21 mouse cellular contexts compared by ENCODE assay signal in genomic region chr3:156925102-156925501, GRCm38 (mm10).
DNase-seq lines count a peak whose midpoint lies in the region; ATAC-seq and TF ChIP-seq lines count a peak whose summit lies in the region.
"Had no signal": no experiment of that assay in that cellular context is flagged by ENCODE, and none has a peak within 500 bp of the region (broad histone marks: within the 10 kb centered on the region; RNA-seq: fewer than 3 reads in every experiment).

No protein-coding gene starts in this region.

- H3K4me3 ChIP-seq in lung, embryonic 14.5 days (ENCODE audit: low read depth, low read length), result no peak overlapping the region
- no peak overlapping the region for H3K4me3 ChIP-seq in lung, adult 2 months (replicated peaks; ENCODE audit: extremely low read depth, low read depth, low read length)
- H3K4me3 ChIP-seq in midbrain, embryonic 11.5 days (ENCODE audit: low read depth, low read length), result no peak overlapping the region
- no peak overlapping the region for H3K4me3 ChIP-seq in midbrain, embryonic 10.5 days
- H3K4me3 ChIP-seq: embryonic facial prominence, embryonic 13.5 days; embryonic facial prominence, embryonic 15.5 days; erythroblast, embryonic 14.5 days; forebrain, embryonic 10.5 days; forebrain, embryonic 12.5 days had no signal

- no peaks in the 10 kb centered on the region for H3K27me3 ChIP-seq in lung, embryonic 14.5 days (ENCODE audit: insufficient read depth, low read length)
- H3K27me3 ChIP-seq in midbrain, embryonic 11.5 days (ENCODE audit: control insufficient read depth, insufficient read depth, low read length), result no peaks in the 10 kb centered on the region
- no peaks in the 10 kb centered on the region for H3K27me3 ChIP-seq in midbrain, embryonic 10.5 days (ENCODE audit: low read depth, poor library complexity, severe bottlenecking)
- H3K27me3 ChIP-seq: embryonic facial prominence, embryonic 13.5 days; embryonic facial prominence, embryonic 15.5 days; forebrain, embryonic 12.5 days had no signal

- no peak for TF ChIP-seq POLR2A in lung, adult 2 months (IDR thresholded peaks at IDR 0.05; ENCODE audit: borderline replicate concordance, extremely low read depth, low read depth, low read length)

- peak; percentile 62 for DNase-seq in lung, embryonic 14.5 days
- DNase-seq in lung, adult 2 months, result no peak
- peak; percentile 7 for DNase-seq in lung, postnatal 25 days (ENCODE audit: low spot score)
- no peak for DNase-seq in lung, postnatal 14 days
- DNase-seq in midbrain, embryonic 11.5 days (ENCODE audit: low spot score, missing footprints), result peak; percentile 47
- DNase-seq in midbrain, embryonic 10.5 days (ENCODE audit: low spot score), result no peak
- DNase-seq: adrenal gland, adult 2 months; adrenal gland, postnatal 10 days; adrenal gland, postnatal 25 days; cerebellum, adult 11 months; cerebellum, adult 18-20 months; cerebellum, adult 8-10 months; cerebellum, adult 9-11 months; cerebellum, postnatal 14 days; embryo, embryonic 11 days had no signal

- WGBS in lung, embryonic 14.5 days, result 59% methylated on average over 5 of the region's 5 CpGs
- 73% methylated on average over 5 of the region's 5 CpGs for WGBS in lung, adult 2 months
- 90% methylated on average over 5 of the region's 5 CpGs for WGBS in midbrain, embryonic 11.5 days
- 91% methylated on average over 5 of the region's 5 CpGs for WGBS in midbrain, embryonic 10.5 days

- H3K36me3 ChIP-seq in lung, embryonic 14.5 days (ENCODE audit: insufficient read depth), result no peaks in the 10 kb centered on the region
- no peaks in the 10 kb centered on the region for H3K36me3 ChIP-seq in midbrain, embryonic 11.5 days (ENCODE audit: control insufficient read depth, insufficient read depth, low read length)
- H3K36me3 ChIP-seq in midbrain, embryonic 10.5 days, result no peaks in the 10 kb centered on the region
- H3K36me3 ChIP-seq: embryonic facial prominence, embryonic 13.5 days; embryonic facial prominence, embryonic 15.5 days; forebrain, embryonic 10.5 days; forebrain, embryonic 12.5 days had no signal

- H3K4me2 ChIP-seq in lung, embryonic 14.5 days, result no peak overlapping the region
- no peak overlapping the region for H3K4me2 ChIP-seq in midbrain, embryonic 11.5 days
- H3K4me2 ChIP-seq: embryonic facial prominence, embryonic 13.5 days; embryonic facial prominence, embryonic 15.5 days; forebrain, embryonic 12.5 days had no signal

- no peak for ATAC-seq in lung, embryonic 14.5 days (ENCODE audit: insufficient read depth)
- ATAC-seq in midbrain, embryonic 11.5 days (ENCODE audit: low FRiP score), result no peak
- ATAC-seq: forebrain, embryonic 14.5 days had no signal

- no peak for TF ChIP-seq CTCF in lung, embryonic 14.5 days (IDR thresholded peaks at IDR 0.05; ENCODE audit: low read depth)
- no peak for TF ChIP-seq CTCF in lung, adult 2 months (IDR thresholded peaks at IDR 0.05; ENCODE audit: insufficient read depth, low read length)

- H3K9me3 ChIP-seq in lung, embryonic 14.5 days (ENCODE audit: low read depth, low read length), result no peaks in the 10 kb centered on the region
- no peaks in the 10 kb centered on the region for H3K9me3 ChIP-seq in midbrain, embryonic 11.5 days (ENCODE audit: control insufficient read depth, low read length)
- no peaks in the 10 kb centered on the region for H3K9me3 ChIP-seq in midbrain, embryonic 10.5 days (replicated peaks)
- H3K9me3 ChIP-seq: embryonic facial prominence, embryonic 13.5 days; embryonic facial prominence, embryonic 15.5 days; forebrain, embryonic 10.5 days; forebrain, embryonic 12.5 days had no signal

- H3K4me1 ChIP-seq in lung, embryonic 14.5 days (ENCODE audit: insufficient read depth), result no peaks in the 10 kb centered on the region; the same call in 1 of the 2 replicates
- no peaks in the 10 kb centered on the region for H3K4me1 ChIP-seq in lung, adult 2 months (ENCODE audit: control insufficient read depth, insufficient read depth, low read length)
- no peaks in the 10 kb centered on the region for H3K4me1 ChIP-seq in midbrain, embryonic 11.5 days (ENCODE audit: control insufficient read depth, insufficient read depth, low read length)
- H3K4me1 ChIP-seq in midbrain, embryonic 10.5 days, result no peaks in the 10 kb centered on the region
- H3K4me1 ChIP-seq: forebrain, embryonic 10.5 days; forebrain, embryonic 12.5 days had no signal

- no peak overlapping the region for H3K27ac ChIP-seq in lung, embryonic 14.5 days (ENCODE audit: low read depth)
- H3K27ac ChIP-seq in midbrain, embryonic 11.5 days (ENCODE audit: low read depth, low read length), result no peak overlapping the region
- H3K27ac ChIP-seq in midbrain, embryonic 10.5 days (replicated peaks), result no peak overlapping the region
- H3K27ac ChIP-seq: embryonic facial prominence, embryonic 13.5 days; embryonic facial prominence, embryonic 15.5 days; forebrain, embryonic 10.5 days; forebrain, embryonic 12.5 days had no signal

- no peak overlapping the region for H3K9ac ChIP-seq in lung, embryonic 14.5 days
- H3K9ac ChIP-seq in midbrain, embryonic 11.5 days (ENCODE audit: low read length), result no peak overlapping the region
- H3K9ac ChIP-seq: embryonic facial prominence, embryonic 13.5 days; embryonic facial prominence, embryonic 15.5 days; forebrain, embryonic 12.5 days had no signal

Comparison
In these comparisons a context has a peak if more than half of its experiments do, and no peak if none do; other contexts are left out.
1. DNase-seq: peak in lung, embryonic 14.5 days (single experiment), lung, postnatal 25 days (single experiment) and midbrain, embryonic 11.5 days (single experiment); none in lung, adult 2 months (single experiment), lung, postnatal 14 days (single experiment) and midbrain, embryonic 10.5 days (single experiment).